Mouse (Mus musculus) right cerebral cortex, postnatal 4 days (tissue): ENCODE data around the gene Gm20388.

Source experiments
- DNase-seq: peaks from one replicate; pipeline ENCODE4 v3.0.0-alpha.2; 2022

Gene Gm20388

DNA sequence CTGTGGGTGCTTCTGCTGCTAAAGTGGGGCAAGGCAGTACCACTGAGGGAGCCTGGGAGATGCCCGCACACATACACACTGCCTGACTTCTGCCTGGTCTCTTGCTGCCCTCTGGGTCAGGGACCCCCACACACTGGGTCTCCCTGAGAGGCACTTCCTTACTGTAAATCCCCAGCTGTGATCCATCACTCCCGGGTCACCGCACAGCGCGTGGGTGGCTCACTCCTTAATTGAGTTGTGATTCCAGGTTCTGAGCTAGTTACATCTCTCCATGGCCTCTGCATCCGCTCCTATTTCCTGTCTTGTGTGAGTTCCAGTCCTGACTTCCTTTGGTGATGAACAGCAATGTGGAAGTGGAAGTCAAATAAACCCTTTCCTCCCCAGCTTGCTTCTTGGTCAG is 3420.1 kb downstream of the Gm20388 start:
- no peak for DNase-seq

- DNase-seq: no peak
These were observed 3420.7 kb downstream of the Gm20388 start for GRCm38 (mm10) chr8:123331301-123331700.

DNA sequence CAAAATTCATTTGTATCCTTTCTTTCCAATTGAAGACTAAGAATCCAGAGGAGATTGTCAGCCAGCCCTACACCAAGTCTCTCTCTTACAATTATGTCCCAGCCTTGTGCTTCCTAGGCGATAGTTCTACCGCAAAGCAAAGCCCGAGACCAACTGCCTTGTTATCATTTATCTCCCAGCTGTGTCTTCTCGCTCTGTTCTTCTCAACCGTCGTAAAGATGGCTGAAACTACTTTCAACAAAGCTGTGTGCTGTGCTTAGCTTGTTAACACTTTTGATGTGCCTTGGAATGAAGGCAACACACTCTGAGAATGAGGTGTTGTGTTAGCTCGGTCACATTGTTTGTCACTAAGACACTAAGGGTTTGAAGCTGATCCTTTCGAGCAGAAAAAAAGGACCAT is 3421.2 kb downstream of the Gm20388 start:
- DNase-seq: no peak

DNA sequence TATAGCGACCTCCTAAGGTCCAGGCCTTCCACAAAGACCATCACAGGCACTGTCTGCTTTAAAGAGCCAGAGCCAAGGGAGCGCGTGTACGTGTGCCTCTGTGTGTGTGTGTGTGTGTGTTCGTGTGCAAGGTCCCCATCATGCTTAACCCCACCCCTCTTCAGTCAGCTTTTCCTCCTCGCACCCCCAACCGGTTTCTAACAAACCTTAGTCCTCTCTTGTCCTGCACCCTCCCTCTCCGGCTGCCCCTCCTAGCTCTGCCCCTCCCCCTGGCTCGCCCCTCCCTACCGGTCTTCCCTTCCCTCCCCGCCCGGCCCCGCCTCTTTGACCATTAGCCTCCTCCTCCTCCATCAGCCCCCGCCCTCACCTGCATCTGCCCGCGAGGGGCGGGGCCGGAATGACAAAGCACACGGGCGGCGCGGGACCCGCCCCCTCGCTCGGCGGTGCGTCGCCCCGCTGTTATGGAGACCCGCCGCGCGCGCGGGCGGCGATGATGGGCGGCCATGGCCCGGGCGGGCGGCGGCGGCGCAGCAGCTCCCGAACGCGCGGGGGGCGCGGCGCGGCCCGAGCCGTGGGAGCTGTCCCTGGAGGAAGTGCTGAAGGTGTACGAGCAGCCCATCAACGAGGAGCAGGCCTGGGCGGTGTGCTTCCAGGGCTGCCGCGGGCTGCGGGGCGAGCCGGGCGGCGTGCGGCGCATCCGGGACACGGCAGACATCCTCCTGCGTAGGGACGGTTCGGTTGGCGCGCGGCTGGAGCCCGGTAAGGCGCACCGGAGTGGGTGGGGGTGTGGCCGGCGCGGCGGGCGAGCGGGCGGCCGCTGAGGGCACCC is 3421.8 kb downstream of the Gm20388 start, which contains the start of gene Spire2:
Gene Spire2, plus strand, starts transcription at position 452 of the 829 bp plus-strand sequence.
- DNase-seq: peak; percentile 82

DNA sequence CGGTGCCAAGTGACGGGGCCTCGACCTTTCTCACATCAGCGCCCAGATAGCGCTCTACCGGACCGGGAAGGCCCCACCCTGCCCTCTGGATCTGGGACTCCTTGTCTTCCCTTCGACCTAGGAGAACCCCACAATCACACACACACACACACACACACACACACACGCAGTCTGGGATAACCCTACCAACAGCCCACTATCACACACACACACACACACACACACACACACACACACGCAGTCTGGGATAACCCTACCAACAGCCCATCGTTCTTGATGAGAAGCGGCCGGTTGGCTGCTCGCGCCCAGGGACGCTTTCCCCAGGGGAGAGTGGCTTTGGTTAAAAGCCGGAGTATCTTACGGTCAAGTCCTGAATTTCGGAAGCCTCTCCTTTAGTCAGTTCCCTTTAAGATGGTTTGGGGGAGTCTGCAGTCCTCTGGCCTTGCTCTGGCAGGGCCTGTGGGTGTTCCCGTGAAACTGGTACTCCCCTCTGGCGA is 3422.5 kb downstream of the Gm20388 start:
- DNase-seq: peak; percentile 44

DNA sequence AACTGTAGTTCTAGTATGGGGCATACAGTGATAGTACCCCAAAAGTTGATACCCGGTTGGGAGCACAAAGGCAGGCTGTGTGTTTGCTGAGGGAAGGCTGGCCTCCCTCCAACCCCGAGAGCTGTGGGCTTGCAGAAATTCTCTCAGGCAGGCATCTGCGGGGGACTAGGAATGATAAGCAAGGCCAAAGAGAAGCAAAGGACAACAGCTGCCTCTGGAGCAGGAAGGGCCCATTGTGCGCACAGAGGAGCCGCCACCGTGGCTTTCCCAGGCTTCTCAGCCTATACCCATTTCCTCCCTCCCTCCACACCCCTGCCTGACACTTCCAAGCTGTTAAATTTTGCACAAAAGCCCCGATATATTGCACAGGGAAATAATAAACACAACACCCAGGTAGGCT is 3423.2 kb downstream of the Gm20388 start:
- peak; percentile 41 for DNase-seq

DNA sequence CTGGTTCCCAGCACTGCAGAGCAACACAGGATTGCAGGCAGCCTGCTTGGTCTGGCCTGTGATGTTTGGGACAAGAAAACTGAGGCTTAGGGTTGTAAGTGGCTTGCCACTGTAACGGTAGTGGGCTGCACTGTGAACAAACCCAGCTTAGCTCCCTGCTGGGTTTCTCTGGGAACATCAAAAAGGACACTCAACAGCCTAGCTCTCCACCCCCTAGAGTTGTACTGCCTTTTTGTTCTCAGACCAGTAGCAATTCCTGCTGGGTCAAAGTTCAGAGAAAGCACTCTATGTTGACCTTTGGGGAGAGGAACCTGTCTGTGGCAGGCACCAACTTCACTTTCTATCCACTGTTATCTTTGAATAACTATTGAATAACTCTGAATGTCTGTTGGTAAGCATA is 3423.8 kb downstream of the Gm20388 start:
- DNase-seq: no peak

GRCm38 (mm10) chr8:123337475-123337874 is 3426.8 kb downstream of the Gm20388 start:
- DNase-seq: no peak

DNA sequence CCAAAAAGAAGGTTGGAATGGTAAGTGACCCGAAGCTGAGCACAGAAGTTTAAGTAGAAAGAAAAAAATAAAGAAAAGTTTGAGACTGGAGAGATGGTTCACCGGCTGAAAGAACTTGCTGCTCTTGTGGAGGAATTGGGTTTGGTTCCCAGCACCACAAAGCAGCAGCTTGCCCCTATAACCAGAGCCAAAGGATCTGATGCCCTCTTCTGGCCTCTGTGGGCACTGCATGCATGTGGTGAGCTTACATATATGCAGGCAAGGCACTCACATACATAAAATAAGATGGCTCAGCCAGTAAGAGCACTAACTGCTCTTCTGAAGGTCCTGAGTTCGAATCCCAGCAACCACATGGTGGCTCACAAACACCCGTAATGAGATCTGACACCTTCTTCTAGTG is 3429.4 kb downstream of the Gm20388 start:
- no peak for DNase-seq

- no peak for DNase-seq
These were observed 3430.7 kb downstream of the Gm20388 start for GRCm38 (mm10) chr8:123341040-123342015.

DNA sequence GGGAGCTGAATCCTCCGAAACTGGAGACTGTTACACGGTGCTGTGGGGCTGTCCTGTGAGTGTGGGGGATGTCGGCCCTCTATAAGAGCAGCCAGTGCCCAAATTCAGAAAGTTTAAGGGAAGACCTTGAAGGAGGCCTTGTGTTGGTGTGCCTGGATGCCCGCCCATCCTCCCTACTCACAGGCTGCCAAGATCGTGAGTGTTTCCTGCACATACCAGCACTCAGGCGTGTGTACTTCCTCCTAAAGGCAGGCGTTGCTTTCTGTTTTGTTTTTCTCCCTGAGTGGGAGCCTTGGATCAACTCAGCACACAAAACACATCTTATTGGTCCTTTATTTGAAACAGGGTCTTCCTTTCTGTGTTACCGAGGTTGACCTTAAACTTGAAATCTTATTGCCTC is 3431.6 kb downstream of the Gm20388 start:
- DNase-seq: no peak

GRCm38 (mm10) chr8:123342911-123343310 is 3432.3 kb downstream of the Gm20388 start:
- DNase-seq: no peak

- no peak for DNase-seq
These were observed 3432.8 kb downstream of the Gm20388 start for GRCm38 (mm10) chr8:123343422-123343821.

GRCm38 (mm10) chr8:123345135-123345534 is 3434.5 kb downstream of the Gm20388 start:
- DNase-seq: no peak

GRCm38 (mm10) chr8:123345856-123346255 is 3435.2 kb downstream of the Gm20388 start:
- no peak for DNase-seq

DNA sequence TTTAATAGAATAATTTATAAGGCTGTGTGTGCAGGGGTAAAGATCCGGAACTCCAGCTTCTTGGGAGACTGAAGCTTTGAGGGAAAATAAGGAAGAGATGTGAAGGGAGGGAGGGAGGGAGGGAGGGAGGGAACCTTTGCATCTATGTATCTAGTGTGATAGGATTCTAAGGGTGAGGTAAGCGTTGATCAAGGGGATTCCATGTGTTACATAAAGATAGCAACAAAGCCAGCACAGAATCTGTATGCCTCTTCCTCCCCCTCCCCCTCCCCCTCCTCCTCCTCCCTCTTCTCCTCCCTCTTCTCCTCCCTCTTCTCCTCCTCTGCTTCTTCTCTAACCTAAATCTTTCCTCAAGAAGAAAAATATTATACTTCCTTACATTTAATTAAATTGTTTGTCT is 3436.7 kb downstream of the Gm20388 start:
- no peak for DNase-seq

DNA sequence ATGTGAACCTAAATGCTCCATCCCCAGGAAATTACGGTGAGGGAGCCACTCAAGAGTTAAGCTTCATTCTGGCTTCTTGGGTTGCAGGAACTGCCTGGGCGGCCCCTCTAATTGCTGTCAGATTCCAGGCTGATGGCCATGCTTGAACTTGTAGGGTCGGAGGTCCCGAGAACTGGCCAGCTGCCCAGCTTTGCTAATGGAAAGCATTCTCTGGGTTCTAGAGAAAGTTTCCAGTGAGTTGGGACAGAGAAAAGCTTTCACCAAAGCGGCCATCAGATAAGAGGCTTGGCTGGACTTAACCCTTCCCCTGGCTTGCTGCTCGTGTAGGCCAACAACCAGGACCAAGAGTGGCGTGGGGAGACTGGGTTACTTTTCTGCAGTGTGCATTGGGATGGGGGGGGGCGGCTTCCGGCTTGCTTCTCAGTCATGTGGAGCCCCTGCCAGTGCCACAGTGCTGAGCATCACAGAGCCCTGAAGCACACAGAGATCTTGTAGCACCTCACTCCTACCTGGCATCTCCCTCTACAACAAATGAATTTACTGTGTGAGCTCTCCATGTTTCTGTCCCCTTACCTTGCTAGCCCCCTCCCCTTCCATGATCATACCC is 3437.7 kb downstream of the Gm20388 start:
- peak; percentile 75 for DNase-seq

DNA sequence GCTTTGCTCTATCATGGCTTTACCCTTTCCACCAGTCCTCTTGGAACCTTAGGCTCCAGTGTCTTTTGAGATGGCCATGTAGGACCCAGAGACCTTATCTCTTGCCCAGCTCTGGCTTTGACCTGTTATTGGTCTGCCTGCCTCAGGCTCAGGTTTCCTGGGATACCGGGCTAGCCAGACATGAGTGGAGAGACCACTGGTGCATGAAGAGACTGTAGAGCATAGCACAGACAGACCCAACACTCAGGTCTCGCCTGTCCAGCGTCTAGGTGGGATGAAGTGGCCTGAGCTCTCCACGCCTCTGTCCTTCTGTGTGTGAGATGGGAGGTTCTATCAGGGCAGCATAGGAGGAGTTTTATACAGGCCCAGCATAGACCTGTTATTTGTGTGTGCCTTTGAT is 3438.4 kb downstream of the Gm20388 start:
- no peak for DNase-seq

GRCm38 (mm10) chr8:123352118-123352517 is 3441.5 kb downstream of the Gm20388 start:
- DNase-seq: no peak

GRCm38 (mm10) chr8:123352786-123353185 is 3442.1 kb downstream of the Gm20388 start:
- peak; percentile 69 for DNase-seq

GRCm38 (mm10) chr8:123353216-123353615 is 3442.6 kb downstream of the Gm20388 start:
- no peak for DNase-seq

- DNase-seq: peak; percentile 87
These were observed 3450.6 kb downstream of the Gm20388 start for GRCm38 (mm10) chr8:123361082-123361739.
